Mouse (Mus musculus) kidney, adult 2 months (tissue): ENCODE data around the gene Dhrs7b. TPM values are rescaled to one million over a fixed set of nuclear protein-coding genes. Genes with fewer than 3 reads are reported as not detected.

Experiments used
- DNase-seq: peaks from one replicate; pipeline ENCODE4 v3.0.0; 2021
- H3K27ac ChIP-seq: fragments of 200-500 bp; 2 replicates; pipeline ENCODE4 v1.5.1; 2012; ENCODE audit warnings: low read depth, low read length, control low read depth, inconsistent platforms; ENCODE audit not compliant: insufficient read depth
- H3K27me3 ChIP-seq: fragments of 200-500 bp; replicated peaks from 2 replicates; pipeline ENCODE4 v1.6.1; 2012; ENCODE audit warnings: mild to moderate bottlenecking, moderate library complexity, low read length, inconsistent platforms; ENCODE audit not compliant: control insufficient read depth, insufficient read depth
- H3K36me3 ChIP-seq: fragments of 200-500 bp; 2 replicates; pipeline ENCODE4 v1.6.1; 2012; ENCODE audit warnings: mild to moderate bottlenecking, moderate library complexity, low read length, inconsistent platforms; ENCODE audit not compliant: control insufficient read depth, insufficient read depth
- H3K4me1 ChIP-seq: fragments of 200-500 bp; 2 replicates; pipeline ENCODE4 v1.6.1; 2011; ENCODE audit warnings: low read length; ENCODE audit not compliant: control insufficient read depth, insufficient read depth
- H3K4me3 ChIP-seq: fragments of 200-500 bp; 2 replicates; pipeline ENCODE4 v1.5.1; 2011; ENCODE audit warnings: mild to moderate bottlenecking, low read depth, low read length, control low read depth; ENCODE audit not compliant: insufficient read depth
- CTCF ChIP-seq: fragments of 200-500 bp; conservative IDR thresholded peaks from 2 replicates; pipeline ENCODE4 v1.5.1; 2011; ENCODE audit warnings: low read depth, mild to moderate bottlenecking, control low read depth, low read length, moderate library complexity, mixed read lengths; ENCODE audit not compliant: insufficient read depth, insufficient read length
- POLR2A ChIP-seq: fragments of 200-500 bp; IDR thresholded peaks from one replicate; pipeline ENCODE4 v1.6.1; 2011; ENCODE audit warnings: low read depth, low read length, control low read depth
- WGBS: fragments of 180-500 bp; shearing (Covaris S2); methylation state at CpG from one replicate; pipeline ENCODE4 v1.1.7; 2018; 5-methylcytosine and 5-hydroxymethylcytosine counted together
- polyA plus RNA-seq: library from polyadenylated mRNA; depleted of rRNA; stranded (reverse); fragments of >200 nt; gene quantifications from 2 replicates; pipeline ENCODE4 v1.2.3, GENCODE M21; 2012; rRNA removed

Gene Dhrs7b
- polyA plus RNA-seq = 29.1 and 30.0 TPM in 2 replicates

- Histone ChIP-seq H3K36me3 (no peaks in the 10 kb centered on the region), H3K4me3 (peak within 1 kb of the TSS; percentile 85), H3K4me1 (peaks cover 3% of the 10 kb centered on the region; the same call in 1 of the 2 replicates), H3K27ac (peak within 1 kb of the TSS; percentile 27; the same call in 1 of the 2 replicates), H3K27me3 (no peaks in the 10 kb centered on the region)
- TF ChIP-seq CTCF = no peak
- no peak for TF ChIP-seq POLR2A
- DNase-seq = peak; percentile 95
- WGBS = under 1% methylated on average over 34 of the region's 34 CpGs
These were observed at the start of gene Dhrs7b for GRCm38 (mm10) chr11:60830433-60831052. Dhrs7b (plus strand) TSS chr11:60830631.

GRCm38 (mm10) chr11:60784179-60784922, 46.1 kb upstream of the Dhrs7b start:
- Histone ChIP-seq H3K27ac (no peak overlapping the region), H3K27me3 (no peaks in the 10 kb centered on the region), H3K4me1 (peaks cover 21% of the 10 kb centered on the region; the same call in 1 of the 2 replicates), H3K4me3 (no peak overlapping the region), H3K36me3 (peaks cover 6% of the 10 kb centered on the region; the same call in 1 of the 2 replicates)
- WGBS = 86% methylated on average over 8 of the region's 8 CpGs
- DNase-seq = no peak
- no peak for TF ChIP-seq POLR2A
- no peak for TF ChIP-seq CTCF

GRCm38 (mm10) chr11:60787595-60787994, 42.8 kb upstream of the Dhrs7b start:
- no peak for DNase-seq
- H3K27me3 ChIP-seq = no peaks in the 10 kb centered on the region
- H3K4me1 ChIP-seq = peaks cover 7% of the 10 kb centered on the region; the same call in 1 of the 2 replicates
- H3K4me3 ChIP-seq = no peak overlapping the region
- 39% methylated on average over 1 of the region's 1 CpGs for WGBS
- peaks cover 6% of the 10 kb centered on the region; the same call in 1 of the 2 replicates for H3K36me3 ChIP-seq
- no peak overlapping the region for H3K27ac ChIP-seq
- TF ChIP-seq POLR2A (no peak), CTCF (no peak)

- 49% methylated on average over 2 of the region's 2 CpGs for WGBS
- peaks cover 7% of the 10 kb centered on the region; the same call in 1 of the 2 replicates for H3K36me3 ChIP-seq
- no peaks in the 10 kb centered on the region for H3K27me3 ChIP-seq
- H3K4me1 ChIP-seq = peaks cover 7% of the 10 kb centered on the region; the same call in 1 of the 2 replicates
- no peak overlapping the region for H3K27ac ChIP-seq
- peak; percentile 42 for DNase-seq
- no peak for TF ChIP-seq POLR2A
- TF ChIP-seq CTCF = no peak
- H3K4me3 ChIP-seq = no peak overlapping the region
These were observed 40.0 kb upstream of the Dhrs7b start for GRCm38 (mm10) chr11:60790472-60790871.

GRCm38 (mm10) chr11:60796342-60796741, 34.1 kb upstream of the Dhrs7b start:
- Histone ChIP-seq H3K36me3 (peaks cover 1% of the 10 kb centered on the region; the same call in 1 of the 2 replicates), H3K27me3 (no peaks in the 10 kb centered on the region), H3K4me3 (no peak overlapping the region), H3K27ac (no peak overlapping the region), H3K4me1 (no peaks in the 10 kb centered on the region)
- WGBS = 72% methylated on average over 11 of the region's 11 CpGs
- no peak for DNase-seq
- TF ChIP-seq POLR2A = no peak
- TF ChIP-seq CTCF = no peak

GRCm38 (mm10) chr11:60799977-60800376, 30.5 kb upstream of the Dhrs7b start:
- Histone ChIP-seq H3K27me3 (no peaks in the 10 kb centered on the region), H3K36me3 (no peaks in the 10 kb centered on the region; the same call in 1 of the 2 replicates), H3K4me3 (no peak overlapping the region), H3K4me1 (no peaks in the 10 kb centered on the region), H3K27ac (no peak overlapping the region)
- 81% methylated on average over 4 of the region's 4 CpGs for WGBS
- no peak for DNase-seq
- TF ChIP-seq POLR2A (no peak), CTCF (no peak)

GRCm38 (mm10) chr11:60800892-60801291, 29.5 kb upstream of the Dhrs7b start:
- H3K27ac ChIP-seq = no peak overlapping the region
- no peak for DNase-seq
- no peaks in the 10 kb centered on the region; the same call in 1 of the 2 replicates for H3K36me3 ChIP-seq
- no peak overlapping the region for H3K4me3 ChIP-seq
- no peak for TF ChIP-seq POLR2A
- no peak for TF ChIP-seq CTCF
- H3K27me3 ChIP-seq = no peaks in the 10 kb centered on the region
- 92% methylated on average over 1 of the region's 1 CpGs for WGBS
- 0 out of 2 replicates have a peak, but pooled peaks cover 1% of the 10 kb centered on the region for H3K4me1 ChIP-seq
